Mouse (Mus musculus) embryo, embryonic 10 days (tissue): ENCODE data around the gene C1ql2.
A peak's percentile ranks its signal among the peaks of the same experiment; 100 is the strongest.

Source experiments
- DNase-seq: peaks from one replicate; pipeline ENCODE4 v3.0.0-alpha.2; 2015; ENCODE audit warnings: low spot score

C1ql2 gene

GRCm38 (mm10) chr1:120340419-120341171, at the start of gene C1ql2:
C1ql2 (plus strand) TSS chr1:120340582.
- peak; percentile 57 for DNase-seq

- DNase-seq: no peak
These were observed 48.7 kb upstream of the C1ql2 start for GRCm38 (mm10) chr1:120291709-120292108.

GRCm38 (mm10) chr1:120293803-120294202, 46.6 kb upstream of the C1ql2 start:
- DNase-seq: peak; percentile 9

GRCm38 (mm10) chr1:120296936-120297335, 43.4 kb upstream of the C1ql2 start:
- DNase-seq: no peak

- no peak for DNase-seq
These were observed 34.6 kb upstream of the C1ql2 start for GRCm38 (mm10) chr1:120305801-120306200.

- no peak for DNase-seq
These were observed 18.9 kb upstream of the C1ql2 start for GRCm38 (mm10) chr1:120321270-120322021.

- no peak for DNase-seq
These were observed 17.2 kb upstream of the C1ql2 start for GRCm38 (mm10) chr1:120323131-120323561.

- peak; percentile 84 for DNase-seq
These were observed 12.7 kb upstream of the C1ql2 start for GRCm38 (mm10) chr1:120327714-120328113.

- no peak for DNase-seq
These were observed 12.2 kb upstream of the C1ql2 start for GRCm38 (mm10) chr1:120328212-120328611.

GRCm38 (mm10) chr1:120331841-120332240, 8.5 kb upstream of the C1ql2 start:
- peak; percentile 88 for DNase-seq

GRCm38 (mm10) chr1:120337970-120338369, 2.4 kb upstream of the C1ql2 start:
- no peak for DNase-seq

GRCm38 (mm10) chr1:120341172-120341675, 842 bp downstream of the C1ql2 start:
- peak; percentile 30 for DNase-seq

- peak; percentile 12 for DNase-seq
These were observed 1.5 kb downstream of the C1ql2 start for GRCm38 (mm10) chr1:120341811-120342370.

GRCm38 (mm10) chr1:120342371-120342821, 2.0 kb downstream of the C1ql2 start:
- DNase-seq: peak; percentile 76

GRCm38 (mm10) chr1:120345001-120345400, 4.6 kb downstream of the C1ql2 start:
- no peak for DNase-seq

GRCm38 (mm10) chr1:120354387-120354786, 14.0 kb downstream of the C1ql2 start:
- DNase-seq: no peak

- peak; percentile 53 for DNase-seq
These were observed 17.2 kb downstream of the C1ql2 start for GRCm38 (mm10) chr1:120357371-120358274.

GRCm38 (mm10) chr1:120363638-120364037, 23.3 kb downstream of the C1ql2 start:
- no peak for DNase-seq

- DNase-seq: no peak
These were observed 27.8 kb downstream of the C1ql2 start for GRCm38 (mm10) chr1:120368138-120368537.

- no peak for DNase-seq
These were observed 33.7 kb downstream of the C1ql2 start for GRCm38 (mm10) chr1:120374131-120374530.

- DNase-seq: no peak
These were observed 34.5 kb downstream of the C1ql2 start for GRCm38 (mm10) chr1:120374832-120375231.
